Mouse (Mus musculus): ENCODE results near the gene Ddx51.

Gene Ddx51

DNA sequence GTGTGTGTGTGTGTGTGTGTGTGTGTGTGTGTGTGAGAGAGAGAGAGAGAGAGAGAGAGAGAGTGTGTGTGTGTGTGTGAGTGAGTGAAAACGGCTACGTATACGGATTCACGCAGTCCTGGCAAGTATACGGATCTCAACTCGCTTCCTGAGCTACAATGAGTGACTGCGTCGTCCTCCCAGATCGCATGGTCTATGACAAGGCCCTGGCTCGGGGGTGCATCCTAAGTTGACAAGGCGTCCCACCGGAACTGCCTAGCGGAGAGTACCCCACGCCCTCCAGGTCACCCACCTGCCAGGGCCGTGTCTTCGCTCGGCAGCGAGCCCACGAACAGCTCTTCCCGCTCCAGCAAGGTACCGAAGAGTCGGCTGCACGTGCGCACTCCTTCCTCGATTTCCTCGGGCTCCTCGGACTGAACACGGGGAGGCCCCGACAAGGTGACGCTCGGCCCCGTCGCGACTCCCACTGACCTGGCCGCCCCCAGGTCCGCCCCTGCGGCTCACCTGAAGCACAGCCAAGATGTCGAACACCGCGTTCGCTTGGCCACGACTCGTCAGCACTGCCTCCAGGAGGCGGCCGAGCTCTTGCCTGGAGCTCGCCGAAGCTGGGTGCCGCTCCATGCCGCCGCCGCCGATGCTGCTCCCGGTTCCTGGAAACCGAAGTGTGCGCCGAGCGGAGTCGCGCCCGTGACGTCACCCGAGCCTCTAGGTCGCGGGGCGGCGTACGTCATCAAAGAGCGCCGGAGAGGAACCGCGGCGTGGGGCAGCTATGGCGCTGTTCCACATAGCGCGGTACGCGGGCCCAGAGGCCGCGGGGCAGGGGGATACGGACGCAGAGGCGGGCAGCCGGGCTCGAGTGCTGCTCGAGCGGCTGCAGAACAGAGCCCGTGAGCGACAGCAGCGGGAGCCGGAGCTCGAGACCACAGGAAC lies at the start of gene Ddx51, which contains the start of gene Noc4l:
TSS of gene Ddx51 (plus strand) at position 733 of the 930 bp plus-strand sequence.
TSS of gene Noc4l (minus strand) at position 699 of the 930 bp plus-strand sequence.
- peak; percentile 97 to 99 for DNase-seq (ENCODE audit: low spot score in 2 of 2)

DNA sequence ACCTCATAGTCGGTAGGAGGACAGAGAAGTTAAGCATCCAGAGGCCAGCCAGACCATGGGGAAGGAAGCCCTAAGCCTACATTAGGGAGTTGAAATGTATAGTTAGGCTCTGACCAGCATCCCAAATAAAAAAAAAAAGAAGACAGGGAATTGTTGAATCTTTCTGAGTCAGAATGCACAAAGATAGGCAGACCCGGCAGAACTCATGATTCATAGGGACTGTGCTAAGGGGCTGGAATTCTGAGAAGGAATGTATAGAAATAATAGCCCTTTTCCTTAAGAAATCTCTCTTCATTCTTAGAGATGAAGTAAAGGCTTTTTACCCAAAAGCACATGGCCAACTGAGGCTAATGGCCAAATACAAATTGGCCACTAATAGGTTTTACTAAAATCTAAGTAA lies 48.9 kb upstream of the Ddx51 start:
- no peak for DNase-seq (ENCODE audit: low spot score in 2 of 2)

DNA sequence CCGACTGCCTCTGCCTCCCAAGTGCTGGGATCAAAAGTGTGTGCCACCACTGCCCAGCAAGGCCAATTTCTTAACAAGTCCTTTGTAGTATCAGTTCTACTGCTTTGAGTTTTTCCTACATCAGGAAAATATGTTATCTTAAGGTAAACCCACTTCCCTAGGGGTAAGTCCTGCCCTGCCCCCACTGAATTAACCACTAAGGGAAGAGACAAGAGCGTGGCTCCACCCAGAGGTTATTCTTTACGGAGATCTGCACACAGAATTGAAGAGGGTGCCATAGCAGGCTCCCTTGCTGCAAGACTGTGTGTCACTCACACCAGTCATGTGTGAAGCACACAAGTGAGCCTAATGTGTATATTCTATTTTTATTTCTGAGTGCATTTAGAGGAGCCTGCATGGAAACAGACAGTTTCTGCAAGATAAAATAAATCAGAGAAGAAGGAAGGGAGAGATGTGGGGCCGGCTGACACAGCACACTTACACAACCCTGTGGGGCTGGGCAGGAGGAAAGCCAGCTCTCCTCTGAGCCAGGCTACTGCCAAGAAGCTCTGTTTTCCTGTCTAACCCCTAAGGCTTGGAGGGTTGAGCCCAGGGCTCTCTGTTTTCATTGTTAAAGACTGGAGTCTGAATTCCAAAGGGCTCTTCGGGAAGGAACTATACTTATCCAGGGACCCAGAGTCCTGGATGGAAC lies 47.6 kb upstream of the Ddx51 start:
- DNase-seq (ENCODE audit: low spot score in 2 of 2) = no peak

DNA sequence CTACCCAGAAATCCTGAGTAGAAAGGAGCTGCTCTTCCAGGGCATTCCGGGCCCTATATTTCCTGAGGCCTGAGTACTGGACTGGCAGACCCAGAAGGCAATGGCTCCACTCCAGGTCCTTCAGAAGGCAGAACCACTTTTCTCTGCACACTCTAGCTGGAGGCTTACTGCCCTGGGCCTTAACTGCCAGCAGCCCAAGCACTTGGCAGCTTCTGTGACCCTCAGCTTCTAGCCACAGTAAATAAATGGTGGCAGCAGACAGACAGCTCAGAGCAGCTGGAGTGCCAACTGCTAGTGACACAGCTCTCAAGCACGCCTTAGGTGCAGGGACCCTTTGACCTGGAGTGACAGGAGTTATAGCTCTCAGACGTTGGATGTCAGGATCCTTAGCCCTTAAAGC lies 45.5 kb upstream of the Ddx51 start:
- no peak for DNase-seq (ENCODE audit: low spot score in 2 of 2)

DNA sequence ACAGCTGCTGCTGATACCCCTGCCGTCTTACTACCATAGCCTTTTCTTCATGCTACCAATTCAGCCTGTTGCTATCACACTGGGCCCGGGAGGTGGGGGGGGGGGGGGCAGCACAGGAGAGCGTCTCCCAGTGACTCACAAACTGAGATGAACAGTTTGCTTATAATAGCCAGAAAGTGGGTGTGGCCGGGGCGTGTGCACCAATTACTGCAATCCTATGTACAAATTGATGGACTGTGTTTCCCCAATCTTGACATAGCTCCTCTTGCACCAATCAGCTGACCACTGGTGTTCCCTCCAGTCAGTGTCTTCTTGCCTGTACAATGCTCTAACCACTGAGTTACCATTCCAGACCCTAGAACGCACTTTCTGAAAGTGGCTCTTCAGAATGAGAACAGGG lies 44.9 kb upstream of the Ddx51 start:
- no peak for DNase-seq (ENCODE audit: low spot score in 2 of 2)

DNA sequence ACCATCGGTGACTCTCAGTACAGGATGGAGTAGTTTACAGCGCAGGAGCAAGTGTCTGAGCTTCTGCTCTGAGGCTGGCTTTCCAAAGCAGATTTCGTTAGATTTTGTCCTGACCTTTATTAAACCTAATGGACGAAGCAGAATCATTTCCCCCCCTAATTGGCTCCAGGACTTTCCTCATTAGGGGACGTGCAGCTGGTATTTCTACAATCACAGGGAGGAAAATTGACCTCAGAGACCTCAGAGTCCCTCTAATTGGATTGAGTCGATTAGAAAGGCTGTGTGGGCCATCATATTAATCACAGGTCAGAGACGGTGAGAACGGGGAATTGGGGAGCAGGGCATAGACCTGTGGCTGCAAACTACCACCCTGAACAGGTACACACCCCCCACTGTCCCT lies 44.3 kb upstream of the Ddx51 start:
- DNase-seq (ENCODE audit: low spot score in 2 of 2) = no peak

DNA sequence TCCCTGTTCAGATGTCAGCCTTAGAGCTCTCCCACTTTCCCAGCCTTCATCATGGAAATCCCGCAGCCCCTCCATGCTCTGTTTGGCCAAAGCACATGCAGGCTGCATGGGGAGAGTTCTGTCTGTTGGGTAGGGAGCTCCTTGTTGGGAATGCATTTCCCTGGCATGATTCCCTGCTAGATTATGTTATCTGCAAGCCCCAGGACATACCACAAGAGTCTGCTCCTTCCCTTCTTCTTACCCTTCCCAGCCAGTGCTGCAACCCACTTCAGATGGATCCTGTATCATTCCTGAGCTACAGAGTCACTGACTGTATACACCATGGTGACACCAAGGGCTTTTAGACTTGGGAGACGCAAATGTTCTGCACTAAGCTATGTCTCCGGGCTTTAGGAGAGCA lies 43.8 kb upstream of the Ddx51 start:
- DNase-seq (ENCODE audit: low spot score in 2 of 2) = no peak

DNA sequence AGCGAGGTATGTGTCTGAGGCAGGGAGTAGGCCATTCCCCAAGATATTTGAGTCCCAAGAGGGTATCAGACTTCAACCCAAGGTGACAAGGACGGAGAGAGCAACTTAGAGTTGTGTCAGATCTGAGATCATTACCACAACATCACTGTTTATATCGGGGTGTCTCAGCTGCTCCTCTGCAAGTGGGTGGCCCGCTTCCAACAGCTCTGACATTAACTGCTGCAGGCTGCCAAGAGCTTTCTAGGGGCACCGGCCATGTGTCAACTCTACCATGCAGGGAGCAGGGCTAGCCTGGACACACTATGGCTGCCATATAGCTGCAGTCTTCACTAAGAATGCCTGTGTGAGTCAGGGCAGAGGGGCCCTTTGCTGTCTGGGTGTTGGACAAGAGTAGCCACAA lies 43.4 kb upstream of the Ddx51 start:
- no peak for DNase-seq (ENCODE audit: low spot score in 2 of 2)

DNA sequence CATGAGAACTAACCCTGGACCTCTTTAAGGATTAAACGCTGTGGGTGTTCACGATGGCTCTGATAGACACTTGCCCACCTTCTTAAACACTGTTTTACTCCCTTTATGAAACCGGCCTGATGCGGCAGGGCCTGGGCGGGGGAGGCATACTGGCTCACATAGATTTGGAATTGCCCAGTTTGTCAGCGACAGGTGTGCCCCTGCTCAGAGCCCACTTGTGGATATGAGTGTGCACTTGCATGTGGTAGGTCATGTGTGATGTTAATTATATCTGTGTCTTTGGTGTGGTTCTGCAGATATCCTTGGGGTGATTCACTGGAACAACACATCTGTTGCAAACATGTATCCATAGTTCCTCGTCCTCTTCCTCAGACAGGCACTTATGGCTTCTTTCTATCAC lies 42.8 kb upstream of the Ddx51 start:
- no peak for DNase-seq (ENCODE audit: low spot score in 2 of 2)

DNA sequence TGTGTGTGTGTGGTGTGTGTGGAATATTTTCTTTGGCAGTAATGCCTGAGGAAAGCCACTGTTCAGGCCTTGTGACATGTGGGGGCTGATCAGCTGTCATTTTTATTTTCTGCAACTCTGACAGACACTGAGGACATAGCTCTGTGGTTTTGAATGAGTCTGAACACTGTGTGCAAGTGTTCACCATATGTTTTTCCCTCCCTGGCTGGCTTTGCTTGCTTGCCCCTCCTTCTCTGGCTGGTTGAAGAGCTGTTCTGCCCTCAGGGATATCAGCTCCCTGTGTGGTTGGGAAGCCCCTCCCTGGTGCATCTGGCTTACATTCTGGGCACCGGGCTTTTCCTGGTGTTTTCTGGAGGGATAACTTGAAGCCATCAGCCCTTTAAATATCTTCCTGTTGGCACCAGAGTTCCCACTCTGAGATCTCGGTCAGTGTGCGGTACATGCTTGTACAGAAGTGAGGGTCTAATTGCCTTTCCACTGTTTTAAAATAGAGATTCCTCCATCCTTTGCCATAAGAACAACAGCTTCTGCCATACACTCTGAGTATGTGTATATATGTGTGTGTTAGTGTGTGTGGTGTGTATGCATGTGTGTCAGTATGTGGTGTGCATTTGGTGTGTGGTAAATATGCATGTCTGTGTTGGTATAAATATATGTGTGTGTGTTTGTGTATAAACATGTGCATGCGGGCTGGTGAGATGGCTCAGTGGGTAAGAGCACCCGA lies 41.7 kb upstream of the Ddx51 start:
- DNase-seq (ENCODE audit: low spot score in 2 of 2) = no peak

DNA sequence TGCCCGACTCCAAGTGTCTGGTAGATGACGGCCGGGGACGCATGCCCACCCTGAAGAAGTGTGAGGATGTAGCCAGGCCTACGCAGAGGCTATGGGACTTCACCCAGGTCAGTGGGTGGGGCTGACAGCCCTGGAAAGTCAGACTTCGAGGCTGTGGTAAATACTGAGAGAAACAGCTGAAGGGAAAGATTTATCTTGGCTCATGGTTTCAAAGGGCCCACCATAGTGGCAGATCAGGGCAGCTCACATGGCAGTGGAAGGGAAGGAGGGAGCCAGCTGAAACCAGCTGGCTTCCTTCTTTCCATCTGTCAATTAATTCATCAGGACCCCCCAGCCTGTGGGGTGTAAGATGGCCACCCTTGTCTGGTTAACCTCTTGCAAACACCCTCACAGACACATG lies 34.0 kb upstream of the Ddx51 start:
- no peak for DNase-seq (ENCODE audit: low spot score in 2 of 2)

DNA sequence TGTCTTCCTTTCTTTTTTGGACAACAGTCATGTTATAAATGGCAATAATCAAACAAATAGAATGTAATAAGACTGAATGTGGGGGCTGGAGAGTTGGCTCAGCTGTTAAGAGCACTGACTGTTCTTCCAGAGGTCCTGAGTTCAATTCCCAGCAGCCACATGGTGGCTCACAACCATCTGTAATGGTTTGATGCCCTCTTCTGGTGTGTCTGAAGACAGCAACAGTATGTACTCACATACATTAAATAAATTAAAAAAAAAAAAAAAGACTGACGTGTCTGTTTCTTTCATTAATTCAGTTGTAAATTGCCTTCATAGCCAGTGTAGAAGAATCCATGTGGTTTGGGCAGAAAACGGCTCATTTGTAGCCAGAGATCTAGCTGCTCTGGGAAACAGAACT lies 28.9 kb upstream of the Ddx51 start:
- DNase-seq (ENCODE audit: low spot score in 2 of 2) = no peak

DNA sequence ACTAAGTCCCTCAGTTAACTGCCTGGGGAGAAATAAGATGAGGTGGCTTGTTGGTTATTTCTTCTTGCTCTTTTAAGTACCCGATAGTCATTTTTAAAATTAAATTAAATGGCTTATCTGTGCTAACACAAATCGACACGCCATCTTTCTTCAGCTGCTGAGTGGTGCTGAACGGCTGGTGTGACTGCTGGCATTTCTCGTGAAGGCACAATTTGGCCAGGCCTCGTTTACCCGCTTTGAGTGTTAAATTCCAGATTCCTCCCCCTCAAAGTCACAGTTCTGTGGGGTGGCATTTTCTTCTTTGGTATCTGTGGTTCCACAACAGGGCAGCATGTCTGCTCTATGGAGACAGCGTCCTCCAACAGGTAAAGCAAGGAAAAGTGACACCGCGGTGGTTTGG lies 25.9 kb upstream of the Ddx51 start:
- DNase-seq (ENCODE audit: low spot score in 2 of 2) = no peak

DNA sequence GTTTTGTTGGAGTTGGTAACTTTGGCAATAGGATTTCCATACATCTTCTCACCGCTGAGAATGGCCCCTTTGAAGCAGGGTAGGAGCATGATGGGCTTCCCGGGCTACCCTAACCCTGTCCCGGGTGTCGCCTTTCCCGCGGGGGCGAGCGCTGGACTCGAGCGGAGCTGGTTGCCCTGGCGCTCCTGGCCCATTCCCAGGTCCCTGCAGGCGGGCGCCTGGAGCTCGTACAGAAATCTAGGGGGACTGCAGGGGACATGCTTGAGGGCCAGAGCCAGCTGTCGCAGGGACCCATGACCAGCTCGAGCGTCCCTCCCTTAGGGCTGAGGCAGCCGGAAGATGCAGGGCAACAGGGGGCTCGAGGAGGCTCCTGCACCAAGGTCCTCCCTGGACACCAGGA lies 25.1 kb upstream of the Ddx51 start:
- DNase-seq (ENCODE audit: low spot score in 2 of 2) = no peak

DNA sequence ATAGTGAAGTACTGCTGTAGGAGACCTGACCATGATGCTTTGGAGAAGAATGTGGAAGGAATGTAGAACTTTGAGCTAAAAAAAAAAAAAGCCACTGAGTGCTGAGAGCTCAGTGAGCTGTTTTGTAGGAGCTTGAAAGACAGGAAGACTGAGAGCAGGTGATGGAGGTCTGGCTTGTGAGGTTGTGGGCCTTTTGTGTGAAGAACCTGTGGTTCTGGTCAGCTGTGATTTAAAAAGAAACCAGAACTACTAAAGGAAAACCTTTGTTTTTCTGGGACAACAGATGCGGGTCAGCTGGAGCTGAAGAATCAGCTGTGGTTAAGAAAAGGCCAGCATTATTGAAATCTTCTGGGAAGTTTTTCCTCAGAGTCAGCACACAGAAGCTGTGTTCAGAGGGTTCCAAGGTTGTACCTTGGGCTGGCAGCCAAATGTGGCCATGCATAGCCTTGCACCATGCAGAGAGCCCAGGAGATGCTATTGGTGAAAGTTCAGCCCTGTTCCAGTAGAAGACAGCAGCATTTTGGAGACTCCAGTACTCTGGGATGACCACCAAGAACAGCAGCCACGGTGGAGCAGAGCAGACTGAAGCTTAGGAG lies 23.6 kb upstream of the Ddx51 start:
- no peak for DNase-seq (ENCODE audit: low spot score in 2 of 2)

DNA sequence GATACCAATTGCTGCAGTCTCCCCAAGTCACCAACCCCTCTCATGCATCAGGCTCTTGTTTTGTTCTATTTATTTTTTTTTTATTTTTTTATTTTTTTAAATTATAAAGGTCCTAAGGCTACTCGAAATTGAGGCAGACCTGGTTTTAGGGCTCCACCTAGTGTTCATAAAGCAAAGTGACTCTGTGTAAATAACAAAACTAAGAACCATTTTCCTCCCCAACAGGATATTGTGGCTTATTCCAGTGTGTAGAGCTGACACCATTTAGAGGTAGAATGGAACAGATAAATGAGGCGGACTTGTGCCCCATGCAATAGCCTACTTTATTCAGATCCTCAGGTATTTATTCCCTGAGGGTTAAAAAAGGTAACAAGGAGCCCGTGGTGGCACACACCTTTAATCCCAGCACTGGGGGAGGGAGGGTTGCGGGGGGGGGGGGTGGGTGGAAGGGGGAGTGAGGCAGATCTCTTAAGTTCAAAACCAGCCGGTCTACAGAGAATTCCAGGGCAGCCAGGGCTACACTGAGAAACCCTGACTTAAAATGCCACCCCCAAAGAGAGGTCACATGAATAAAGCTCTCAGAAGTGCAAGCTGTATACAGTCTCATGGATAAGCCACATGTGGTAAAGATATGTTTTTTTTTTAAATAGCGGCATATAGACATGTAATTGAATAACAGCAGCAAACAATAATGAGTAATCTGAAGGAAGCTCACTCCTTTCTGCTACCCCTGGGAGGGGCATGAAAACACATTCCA lies 17.1 kb upstream of the Ddx51 start:
- no peak for DNase-seq (ENCODE audit: low spot score in 2 of 2)

DNA sequence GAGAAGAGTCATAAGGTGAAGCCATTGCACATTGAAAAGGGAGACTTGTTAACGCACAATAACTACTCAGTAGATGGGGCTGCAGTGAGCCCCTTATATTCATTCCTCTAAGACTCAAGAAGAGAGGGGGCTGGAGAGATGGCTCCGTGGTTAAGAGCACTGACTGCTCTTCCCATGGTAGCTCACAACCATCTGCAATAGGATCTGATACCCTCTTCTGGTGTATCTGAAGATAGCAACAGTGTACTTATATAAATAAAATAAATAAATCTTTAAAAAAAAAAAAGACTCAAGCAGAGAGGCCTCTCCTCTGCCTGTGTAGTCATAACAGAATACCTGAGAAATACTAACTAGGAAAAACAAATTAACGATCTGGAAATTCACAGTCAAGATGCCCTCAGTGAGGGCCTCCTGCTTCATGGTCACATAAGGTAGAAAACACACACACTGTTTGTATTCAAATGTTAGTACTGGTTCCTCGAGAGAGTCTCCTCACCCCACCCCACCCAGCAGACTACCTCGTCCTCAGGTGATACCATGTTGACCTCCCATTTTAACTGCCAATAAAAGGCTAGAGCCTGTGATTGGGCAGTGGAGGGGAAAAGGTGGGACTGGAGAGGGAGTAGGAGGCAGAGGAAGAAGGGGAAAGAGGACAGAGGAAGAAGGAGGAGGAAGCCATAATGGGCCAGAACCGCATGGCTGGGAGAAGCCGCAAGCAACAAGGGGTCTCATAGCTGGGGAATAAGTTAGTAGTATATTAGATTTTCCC lies 14.8 kb upstream of the Ddx51 start:
- no peak for DNase-seq (ENCODE audit: low spot score in 2 of 2)

DNA sequence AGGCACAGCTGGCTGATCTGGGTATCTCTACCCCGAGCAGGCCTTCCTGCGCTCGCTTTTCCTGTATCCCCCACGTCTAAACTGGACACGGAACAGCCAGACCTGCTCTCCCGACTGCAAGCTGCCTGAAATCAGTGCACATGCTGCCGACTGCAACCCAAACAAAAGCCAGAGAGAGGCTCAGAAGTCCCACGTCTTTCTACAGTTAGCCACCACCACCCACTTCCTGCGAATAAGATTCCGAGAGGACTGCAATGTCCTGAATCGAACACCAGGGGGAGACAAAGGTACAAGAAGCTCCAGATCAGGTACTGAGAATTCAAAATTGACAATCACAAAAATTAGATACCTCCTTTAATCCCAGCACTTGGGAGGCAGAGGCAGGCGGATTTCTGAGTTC lies 13.8 kb upstream of the Ddx51 start:
- DNase-seq (ENCODE audit: low spot score in 2 of 2) = peak; percentile 56 to 78

DNA sequence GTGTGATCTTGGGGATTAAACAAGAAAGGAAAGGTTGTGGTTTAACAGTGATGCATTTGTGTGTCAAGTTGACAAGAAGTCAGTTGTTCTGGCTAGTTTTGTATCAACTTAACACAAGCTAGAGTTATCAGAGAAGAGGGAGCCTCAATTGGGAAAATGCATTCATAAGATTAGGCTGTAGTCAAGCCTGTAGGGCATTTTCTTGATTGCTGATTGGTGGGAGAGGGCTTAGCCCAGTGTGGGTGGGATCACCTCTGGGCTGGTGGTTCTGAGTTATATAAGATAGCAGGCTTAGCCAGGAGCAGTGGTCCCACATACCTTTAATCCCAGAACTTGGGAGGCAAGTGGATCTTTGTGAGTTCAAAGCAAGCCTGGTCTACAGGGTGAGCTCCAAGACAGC lies 6.9 kb upstream of the Ddx51 start:
- no peak for DNase-seq (ENCODE audit: low spot score in 2 of 2)

DNA sequence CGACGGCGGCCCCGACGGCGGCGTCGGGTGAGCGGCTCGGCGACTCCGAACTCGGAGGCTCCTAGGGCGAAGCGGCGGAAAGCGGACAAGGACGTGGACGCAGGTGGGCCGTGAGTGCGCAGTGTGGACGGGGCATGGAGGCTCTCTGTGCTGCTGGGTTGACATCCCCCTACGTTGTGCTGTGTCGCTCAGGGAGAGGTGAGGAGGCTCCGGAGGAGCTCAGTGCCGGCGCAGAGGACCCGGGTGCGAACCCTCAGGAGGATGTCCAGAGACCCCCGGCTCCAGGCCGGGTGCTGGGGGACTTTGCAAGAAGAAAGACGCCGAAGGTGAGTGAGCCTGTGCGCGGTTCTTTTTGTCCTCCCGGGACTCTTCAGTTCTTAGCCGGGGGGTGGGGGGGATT lies 435 bp downstream of the Ddx51 start:
- no peak for DNase-seq (ENCODE audit: low spot score in 2 of 2)

DNA sequence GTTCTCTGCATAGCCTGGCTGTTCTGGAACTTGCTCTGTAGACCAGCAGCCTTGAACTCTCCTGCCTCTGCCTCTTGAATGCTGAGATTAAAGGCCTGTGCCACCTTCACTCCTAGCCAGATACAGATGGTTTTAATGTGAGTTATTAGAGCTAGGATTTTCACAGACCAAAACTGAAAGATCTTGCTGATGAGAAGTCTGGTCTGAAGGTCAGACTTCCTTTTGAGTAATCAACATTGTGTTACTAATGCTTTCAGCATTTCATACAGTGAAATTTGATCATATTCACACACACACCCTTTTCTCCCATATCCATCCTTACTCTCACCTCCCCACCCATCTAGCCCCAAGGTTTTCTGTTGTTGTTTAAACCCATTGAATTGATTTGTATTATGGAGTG lies 6.4 kb downstream of the Ddx51 start:
- DNase-seq (ENCODE audit: low spot score in 2 of 2) = no peak
